Mouse (Mus musculus) heart, embryonic 14.5 days (tissue): ENCODE results near the gene Spire2. TPM values are rescaled to one million over a fixed set of nuclear protein-coding genes. Genes with fewer than 3 reads are reported as not detected.

ENCODE experiments used
- ATAC-seq: fragments of 200-750 bp; cut with Nextera tagmentation; 2 replicates; pipeline ENCODE4 v1.8.0; 2017; ENCODE audit warnings: low read depth, moderate TSS enrichment; ENCODE audit not compliant: insufficient number of reproducible peaks, insufficient read depth, low FRiP score
- H3K27ac ChIP-seq, 2 experiments: fragments of 200-500 bp in 1 of 2; fragments of 300-500 bp in 1 of 2; sonication (generic) in 1 of 2; replicated peaks in 1 of 2; 2 replicates each; pipeline ENCODE4 v1.5.1; 2012 to 2014; ENCODE audit warnings: low read depth in 2 of 2, low read length in 2 of 2, control low read depth in 1 of 2, mild to moderate bottlenecking in 1 of 2, mixed read lengths in 1 of 2; ENCODE audit not compliant: control insufficient read depth in 1 of 2, insufficient read depth in 1 of 2
- H3K27me3 ChIP-seq: fragments of 300-500 bp; sonication (generic); 2 replicates; pipeline ENCODE4 v1.6.1; 2014; ENCODE audit warnings: mild to moderate bottlenecking, low read length, control low read depth; ENCODE audit not compliant: control insufficient read depth, insufficient read depth
- H3K36me3 ChIP-seq: fragments of 300-500 bp; sonication (generic); 2 replicates; pipeline ENCODE4 v1.6.1; 2014; ENCODE audit warnings: mild to moderate bottlenecking, control low read depth, low read length, mixed read lengths; ENCODE audit not compliant: control insufficient read depth, insufficient read depth
- H3K4me1 ChIP-seq, 2 experiments: fragments of 200-500 bp in 1 of 2; fragments of 300-500 bp in 1 of 2; sonication (generic) in 1 of 2; 2 replicates each; pipeline ENCODE4 v1.6.1; 2012 to 2014; ENCODE audit warnings: low read length in 2 of 2, control low read depth in 1 of 2, mixed read lengths in 1 of 2; ENCODE audit not compliant: control insufficient read depth in 2 of 2, insufficient read depth in 2 of 2
- H3K4me2 ChIP-seq: fragments of 300-500 bp; sonication (generic); 2 replicates; pipeline ENCODE4 v1.6.1; 2014; ENCODE audit warnings: mild to moderate bottlenecking, low read length
- H3K4me3 ChIP-seq, 2 experiments: fragments of 200-500 bp in 1 of 2; fragments of 300-500 bp in 1 of 2; sonication (generic) in 1 of 2; 2 replicates each; pipeline ENCODE4 v1.5.1; 2012 to 2014; ENCODE audit warnings: low read length in 2 of 2, mild to moderate bottlenecking in 2 of 2, control low read depth in 1 of 2, low read depth in 1 of 2, moderate library complexity in 1 of 2; ENCODE audit not compliant: control insufficient read depth in 1 of 2, insufficient read depth in 1 of 2
- H3K9ac ChIP-seq: fragments of 300-500 bp; sonication (generic); 2 replicates; pipeline ENCODE4 v1.6.1; 2014; ENCODE audit warnings: mild to moderate bottlenecking, low read length
- H3K9me3 ChIP-seq: fragments of 300-500 bp; sonication (generic); 2 replicates; pipeline ENCODE4 v1.6.1; 2016; ENCODE audit warnings: low read length, control low read depth; ENCODE audit not compliant: control insufficient read depth
- WGBS: fragments of 180-500 bp; shearing (Covaris S2); extraction: QIAGEN DNeasy Blood & Tissue Kit; methylation state at CpG from one replicate; pipeline ENCODE4 v1.1.7; 2014; 5-methylcytosine and 5-hydroxymethylcytosine counted together
- polyA plus RNA-seq: library from polyadenylated mRNA; unstranded; fragments of >200 nt; fragmentation: Nextera tagmentation; extraction: Ambion mirVana; gene quantifications from 2 replicates; pipeline ENCODE4 v1.2.1, GENCODE M21; 2014

Spire2 gene
- polyA plus RNA-seq, 1 experiment from 2014 or later: 0.85 TPM

- Histone ChIP-seq H3K4me3 (no peak overlapping the region), H3K4me1 (peaks cover 10 to 11% of the 10 kb centered on the region in 2 experiments), H3K27me3 (no peaks in the 10 kb centered on the region), H3K9ac (no peak overlapping the region), H3K4me2 (no peak overlapping the region), H3K27ac (no peak overlapping the region), H3K36me3 (no peaks in the 10 kb centered on the region), H3K9me3 (peaks cover 4% of the 10 kb centered on the region; the same call in 1 of the 2 replicates)
- ATAC-seq: no peak
- WGBS: 68% methylated on average over 7 of the region's 7 CpGs
These were observed 10.4 kb downstream of the Spire2 start for GRCm38 (mm10) chr8:123342911-123343310.

GRCm38 (mm10) chr8:123343422-123343821 is 10.9 kb downstream of the Spire2 start:
- H3K4me3 ChIP-seq: no peak overlapping the region
- H3K4me2 ChIP-seq: no peak overlapping the region
- no peak overlapping the region for H3K9ac ChIP-seq
- H3K36me3 ChIP-seq: no peaks in the 10 kb centered on the region
- H3K4me1 ChIP-seq: peaks cover 15% of the 10 kb centered on the region in 2 experiments
- no peak overlapping the region for H3K27ac ChIP-seq
- ATAC-seq: no peak
- H3K9me3 ChIP-seq: peaks cover 4% of the 10 kb centered on the region; the same call in 1 of the 2 replicates
- no peaks in the 10 kb centered on the region for H3K27me3 ChIP-seq
- 62% methylated on average over 12 of the region's 12 CpGs for WGBS

DNA sequence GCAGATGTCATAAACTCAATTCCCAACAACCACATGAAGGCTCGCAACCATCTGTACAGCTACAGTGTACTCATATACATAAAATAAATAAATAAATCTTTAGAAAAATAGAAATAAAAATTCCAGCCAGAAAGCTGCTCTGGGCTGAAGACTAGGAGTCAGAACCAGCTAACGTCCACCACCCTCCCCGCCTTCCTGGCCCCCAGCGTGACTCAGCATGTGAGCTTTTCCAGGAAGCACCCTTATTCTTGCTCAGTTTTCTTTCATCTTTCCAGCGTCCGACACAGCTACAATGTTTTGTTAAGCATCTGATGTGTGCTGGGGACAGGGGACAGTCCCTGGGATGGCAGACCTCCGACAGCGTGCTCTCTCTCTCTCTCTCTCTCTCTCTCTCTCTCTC is 12.6 kb downstream of the Spire2 start:
- no peak overlapping the region for H3K4me2 ChIP-seq
- H3K9me3 ChIP-seq: peaks cover under 1% of the 10 kb centered on the region; the same call in 1 of the 2 replicates
- H3K4me1 ChIP-seq: peaks cover 22 to 23% of the 10 kb centered on the region in 2 experiments
- WGBS: 74% methylated on average over 8 of the region's 8 CpGs
- H3K36me3 ChIP-seq: no peaks in the 10 kb centered on the region
- no peaks in the 10 kb centered on the region for H3K27me3 ChIP-seq
- no peak overlapping the region for H3K9ac ChIP-seq
- H3K4me3 ChIP-seq: no peak overlapping the region
- ATAC-seq: no peak
- no peak overlapping the region for H3K27ac ChIP-seq

DNA sequence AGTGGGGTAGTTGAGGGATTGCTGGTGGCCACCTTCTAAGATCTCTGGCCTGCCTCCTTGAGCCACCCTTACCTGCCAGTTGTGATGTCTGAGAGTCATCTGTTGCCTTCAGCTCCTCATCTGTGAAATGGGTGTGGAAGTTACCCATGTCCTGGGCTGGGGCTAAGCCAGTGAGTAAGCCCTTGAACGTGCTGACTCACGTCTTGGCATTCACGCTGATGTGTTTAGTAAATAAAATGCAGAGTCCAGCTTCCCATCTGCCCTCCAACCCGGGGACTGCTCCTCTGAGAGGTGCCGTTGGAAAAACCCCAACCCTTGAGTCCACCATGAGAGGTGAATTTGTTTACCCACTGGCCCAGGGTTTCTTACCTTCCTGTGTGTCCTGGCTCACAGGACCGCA is 13.3 kb downstream of the Spire2 start:
- no peak overlapping the region for H3K4me3 ChIP-seq
- H3K36me3 ChIP-seq: no peaks in the 10 kb centered on the region
- H3K9me3 ChIP-seq: no peaks in the 10 kb centered on the region
- no peak overlapping the region for H3K4me2 ChIP-seq
- peaks cover 22 to 23% of the 10 kb centered on the region in 2 experiments for H3K4me1 ChIP-seq
- no peak overlapping the region for H3K9ac ChIP-seq
- 85% methylated on average over 6 of the region's 6 CpGs for WGBS
- ATAC-seq: no peak
- H3K27me3 ChIP-seq: no peaks in the 10 kb centered on the region
- H3K27ac ChIP-seq: no peak overlapping the region

- ATAC-seq: no peak
- 72% methylated on average over 2 of the region's 2 CpGs for WGBS
These were observed 14.8 kb downstream of the Spire2 start for GRCm38 (mm10) chr8:123347293-123347692.

DNA sequence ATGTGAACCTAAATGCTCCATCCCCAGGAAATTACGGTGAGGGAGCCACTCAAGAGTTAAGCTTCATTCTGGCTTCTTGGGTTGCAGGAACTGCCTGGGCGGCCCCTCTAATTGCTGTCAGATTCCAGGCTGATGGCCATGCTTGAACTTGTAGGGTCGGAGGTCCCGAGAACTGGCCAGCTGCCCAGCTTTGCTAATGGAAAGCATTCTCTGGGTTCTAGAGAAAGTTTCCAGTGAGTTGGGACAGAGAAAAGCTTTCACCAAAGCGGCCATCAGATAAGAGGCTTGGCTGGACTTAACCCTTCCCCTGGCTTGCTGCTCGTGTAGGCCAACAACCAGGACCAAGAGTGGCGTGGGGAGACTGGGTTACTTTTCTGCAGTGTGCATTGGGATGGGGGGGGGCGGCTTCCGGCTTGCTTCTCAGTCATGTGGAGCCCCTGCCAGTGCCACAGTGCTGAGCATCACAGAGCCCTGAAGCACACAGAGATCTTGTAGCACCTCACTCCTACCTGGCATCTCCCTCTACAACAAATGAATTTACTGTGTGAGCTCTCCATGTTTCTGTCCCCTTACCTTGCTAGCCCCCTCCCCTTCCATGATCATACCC is 15.8 kb downstream of the Spire2 start:
- ATAC-seq: peak; percentile 35; the same call in 1 of the 2 replicates
- no peak overlapping the region for H3K4me2 ChIP-seq
- no peaks in the 10 kb centered on the region for H3K9me3 ChIP-seq
- H3K4me3 ChIP-seq: no peak overlapping the region
- 15% methylated on average over 9 of the region's 9 CpGs for WGBS
- no peaks in the 10 kb centered on the region for H3K36me3 ChIP-seq
- peaks cover 8% of the 10 kb centered on the region; the same call in 1 of the 2 replicates for H3K27me3 ChIP-seq
- H3K27ac ChIP-seq: peak overlapping the region; percentile 5 to 14; a peak in 1 of 4 replicates
- no peak overlapping the region for H3K9ac ChIP-seq
- peaks cover 19 to 20% of the 10 kb centered on the region in 2 experiments for H3K4me1 ChIP-seq

More at GRCm38 (mm10) chr8:123347293-123347692, 14.8 kb downstream of the Spire2 start:
- H3K9ac ChIP-seq: no peak overlapping the region
- H3K4me2 ChIP-seq: no peak overlapping the region
- H3K27me3 ChIP-seq: no peaks in the 10 kb centered on the region
- no peak overlapping the region for H3K27ac ChIP-seq
- H3K9me3 ChIP-seq: no peaks in the 10 kb centered on the region
- H3K4me3 ChIP-seq: no peak overlapping the region
- H3K4me1 ChIP-seq: peaks cover 21 to 22% of the 10 kb centered on the region in 2 experiments
- no peaks in the 10 kb centered on the region for H3K36me3 ChIP-seq

GRCm38 (mm10) chr8:123349073-123349472 is 16.6 kb downstream of the Spire2 start:
- Histone ChIP-seq H3K36me3 (no peaks in the 10 kb centered on the region), H3K27ac (no peak overlapping the region), H3K27me3 (peaks cover 14% of the 10 kb centered on the region), H3K9ac (no peak overlapping the region), H3K4me1 (peaks cover 14 to 15% of the 10 kb centered on the region in 2 experiments), H3K9me3 (no peaks in the 10 kb centered on the region), H3K4me2 (no peak overlapping the region), H3K4me3 (no peak overlapping the region)
- ATAC-seq: no peak
- WGBS: 71% methylated on average over 4 of the region's 4 CpGs

GRCm38 (mm10) chr8:123352118-123352517 is 19.6 kb downstream of the Spire2 start:
- Histone ChIP-seq H3K36me3 (no peaks in the 10 kb centered on the region), H3K4me3 (no peak overlapping the region), H3K27me3 (peaks cover 21% of the 10 kb centered on the region), H3K4me2 (no peak overlapping the region), H3K9me3 (no peaks in the 10 kb centered on the region), H3K4me1 (peaks cover 14 to 15% of the 10 kb centered on the region in 2 experiments), H3K9ac (no peak overlapping the region), H3K27ac (no peak overlapping the region)
- ATAC-seq: no peak
- 73% methylated on average over 12 of the region's 12 CpGs for WGBS
